Mouse (Mus musculus): ENCODE results near the gene Gm10762. TPM values are rescaled to one million over a fixed set of nuclear protein-coding genes. Genes with fewer than 3 reads are reported as not detected.
"Not testable (repeated sequence)": the region's sequence is repeated elsewhere in the genome, so short reads cannot be mapped to it uniquely, and the experiment has no call there.

Gm10762 gene
- polyA plus RNA-seq (2011; ENCODE audit: insufficient read depth, insufficient read length, low read depth, missing spikeins), result 0.72 and 1.8 TPM in 2 replicates

DNA sequence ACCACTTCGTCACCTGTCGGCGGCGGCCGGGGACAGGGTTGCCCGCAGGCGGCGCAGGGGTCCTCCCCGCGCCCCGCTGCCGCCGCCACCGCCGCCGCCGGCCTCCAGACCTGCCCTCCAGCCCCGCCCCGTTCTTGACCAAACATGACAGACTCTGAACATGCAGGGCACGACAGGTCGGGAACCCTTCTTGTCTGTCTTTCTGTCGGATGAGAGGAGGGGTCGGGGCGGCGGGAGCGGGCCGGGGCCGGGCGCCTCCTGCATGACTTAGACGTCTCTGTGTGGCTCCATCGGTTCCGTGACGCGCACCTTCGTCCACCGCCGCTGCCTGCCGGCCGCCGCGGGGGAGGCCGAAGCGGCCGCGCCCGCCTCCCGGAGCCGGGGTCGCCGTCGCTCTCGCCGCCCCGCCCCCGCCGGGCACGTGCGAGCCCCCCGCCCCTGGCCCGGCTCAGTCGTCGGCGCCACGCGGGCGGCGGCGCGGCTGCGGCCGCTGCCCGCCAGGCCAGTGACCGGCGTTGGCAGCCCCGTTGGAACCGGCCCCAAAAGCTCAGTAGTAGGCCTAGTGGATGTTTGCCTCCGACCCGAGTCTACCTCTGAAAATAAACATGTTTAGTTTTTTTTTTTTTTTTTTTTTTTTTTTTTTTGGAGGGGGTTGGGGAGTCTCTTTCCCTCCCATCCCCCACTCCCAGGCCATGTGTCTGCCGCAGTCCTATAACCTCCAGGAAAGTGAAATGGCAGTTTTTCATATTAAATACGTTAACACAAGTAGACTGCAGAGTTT lies at the start of gene Gm10762:
Gene Gm10762 (minus strand): TSS at position 65 of the 781 bp plus-strand sequence.
- no peak for TF ChIP-seq EP300 (IDR thresholded peaks at IDR 0.05; ENCODE audit: insufficient read depth, low read depth, low read length)
- TF ChIP-seq CTCF (IDR thresholded peaks at IDR 0.05; ENCODE audit: low read depth, low read length), result no peak
- TF ChIP-seq POLR2A (IDR thresholded peaks at IDR 0.05; ENCODE audit: insufficient read depth, low read length), result no peak
- H3K36me3 ChIP-seq (ENCODE audit: control insufficient read depth, insufficient read depth, low read length, poor library complexity, severe bottlenecking), result no peaks in the 10 kb centered on the region
- H3K27ac ChIP-seq (ENCODE audit: insufficient read depth, low read length), result peak within 1 kb of the TSS; percentile 87
- H3K9ac ChIP-seq (ENCODE audit: low read depth, poor library complexity, severe bottlenecking), result peak within 1 kb of the TSS; percentile 96
- H3K4me3 ChIP-seq (ENCODE audit: low read depth, low read length), result peak within 1 kb of the TSS; percentile 84
- no peaks in the 10 kb centered on the region for H3K27me3 ChIP-seq (ENCODE audit: control insufficient read depth, insufficient read depth, low read length, poor library complexity, severe bottlenecking)
- peaks cover 2% of the 10 kb centered on the region for H3K4me1 ChIP-seq (ENCODE audit: control insufficient read depth, insufficient read depth, low read length)
- no peaks in the 10 kb centered on the region for H3K9me3 ChIP-seq (replicated peaks; ENCODE audit: control insufficient read depth, insufficient read depth, low read length, poor library complexity, severe bottlenecking)

DNA sequence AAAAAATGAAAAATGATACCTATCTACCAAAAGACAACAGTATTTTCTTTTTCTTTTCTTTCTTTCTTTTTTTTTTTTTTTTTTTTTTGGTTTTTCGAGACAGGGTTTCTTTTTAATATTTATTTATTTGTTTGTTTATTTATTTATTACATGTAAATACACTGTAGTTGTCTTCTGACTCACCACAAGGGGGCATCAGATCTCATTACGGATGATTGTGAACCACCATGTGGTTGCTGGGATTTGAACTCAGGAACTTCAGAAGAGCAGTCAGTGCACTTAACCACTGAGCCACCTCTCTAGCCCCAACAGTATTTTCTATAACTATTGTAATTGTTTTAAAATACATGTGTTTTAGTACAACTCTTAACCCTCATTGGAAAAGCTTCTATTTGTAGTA lies 41.3 kb upstream of the Gm10762 start:
- not testable (repeated sequence) for H3K9me3 ChIP-seq (replicated peaks; ENCODE audit: control insufficient read depth, insufficient read depth, low read length, poor library complexity, severe bottlenecking); H3K36me3 ChIP-seq (ENCODE audit: control insufficient read depth, insufficient read depth, low read length, poor library complexity, severe bottlenecking); H3K27ac ChIP-seq (ENCODE audit: insufficient read depth, low read length); H3K9ac ChIP-seq (ENCODE audit: low read depth, poor library complexity, severe bottlenecking); H3K4me3 ChIP-seq (ENCODE audit: low read depth, low read length); H3K27me3 ChIP-seq (ENCODE audit: control insufficient read depth, insufficient read depth, low read length, poor library complexity, severe bottlenecking); H3K4me1 ChIP-seq (ENCODE audit: control insufficient read depth, insufficient read depth, low read length)

DNA sequence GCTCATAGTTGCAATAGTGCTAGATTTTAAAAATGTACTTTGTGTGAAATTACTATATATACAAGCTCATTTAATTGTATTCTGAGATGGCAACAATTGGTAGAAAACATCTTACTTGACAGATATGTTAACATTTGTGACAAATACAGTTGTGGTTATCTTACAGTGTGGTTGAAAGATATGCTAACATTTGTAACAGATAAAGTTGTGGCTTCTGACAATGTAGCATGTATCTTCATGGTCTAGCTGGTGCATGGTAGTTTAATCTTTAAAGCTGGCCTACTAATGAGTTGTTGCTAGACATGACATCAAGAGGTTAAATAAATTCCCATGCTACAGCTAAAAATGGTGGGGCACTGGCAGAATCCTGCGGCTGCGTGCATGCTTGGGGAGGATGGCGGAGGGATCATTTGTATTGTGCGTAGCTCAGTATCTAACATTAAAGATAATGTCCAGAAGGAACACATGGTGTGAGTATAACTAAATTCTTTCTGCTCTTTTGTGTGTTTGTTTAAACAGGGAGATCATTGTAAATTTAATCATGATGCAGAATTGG lies 38.7 kb upstream of the Gm10762 start:
- no peak overlapping the region for H3K9ac ChIP-seq (ENCODE audit: low read depth, poor library complexity, severe bottlenecking)
- no peaks in the 10 kb centered on the region for H3K4me1 ChIP-seq (ENCODE audit: control insufficient read depth, insufficient read depth, low read length)
- H3K9me3 ChIP-seq (replicated peaks; ENCODE audit: control insufficient read depth, insufficient read depth, low read length, poor library complexity, severe bottlenecking), result no peaks in the 10 kb centered on the region
- no peaks in the 10 kb centered on the region for H3K36me3 ChIP-seq (ENCODE audit: control insufficient read depth, insufficient read depth, low read length, poor library complexity, severe bottlenecking)
- H3K4me3 ChIP-seq (ENCODE audit: low read depth, low read length), result no peak overlapping the region
- H3K27ac ChIP-seq (ENCODE audit: insufficient read depth, low read length), result no peak overlapping the region
- TF ChIP-seq POLR2A (IDR thresholded peaks at IDR 0.05; ENCODE audit: insufficient read depth, low read length) (no peak), CTCF (IDR thresholded peaks at IDR 0.05; ENCODE audit: low read depth, low read length) (no peak), EP300 (IDR thresholded peaks at IDR 0.05; ENCODE audit: insufficient read depth, low read depth, low read length) (no peak)
- H3K27me3 ChIP-seq (ENCODE audit: control insufficient read depth, insufficient read depth, low read length, poor library complexity, severe bottlenecking), result no peaks in the 10 kb centered on the region

DNA sequence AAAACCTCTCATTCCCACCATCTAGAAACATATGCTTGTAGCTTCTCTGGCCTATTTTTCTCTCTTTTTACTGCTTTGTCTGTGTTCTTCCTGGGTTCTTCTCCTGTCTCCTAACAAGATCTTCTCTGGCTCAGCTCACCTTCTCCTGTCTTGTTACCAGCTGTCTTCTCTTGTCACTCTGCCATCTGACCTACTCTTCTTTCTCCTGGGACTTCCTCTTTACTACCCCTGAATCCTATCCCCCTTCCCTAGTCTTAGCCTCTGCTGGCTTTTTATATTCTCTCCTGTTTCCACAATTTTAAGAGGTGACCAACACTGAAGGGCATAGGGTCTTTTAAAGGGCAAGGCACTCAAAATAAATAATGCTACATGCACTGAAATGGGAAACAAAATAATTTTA lies 37.3 kb upstream of the Gm10762 start:
- Histone ChIP-seq H3K4me3 (ENCODE audit: low read depth, low read length) (no peak overlapping the region), H3K9me3 (replicated peaks; ENCODE audit: control insufficient read depth, insufficient read depth, low read length, poor library complexity, severe bottlenecking) (no peaks in the 10 kb centered on the region), H3K27me3 (ENCODE audit: control insufficient read depth, insufficient read depth, low read length, poor library complexity, severe bottlenecking) (no peaks in the 10 kb centered on the region), H3K9ac (ENCODE audit: low read depth, poor library complexity, severe bottlenecking) (no peak overlapping the region), H3K4me1 (ENCODE audit: control insufficient read depth, insufficient read depth, low read length) (no peaks in the 10 kb centered on the region), H3K36me3 (ENCODE audit: control insufficient read depth, insufficient read depth, low read length, poor library complexity, severe bottlenecking) (no peaks in the 10 kb centered on the region), H3K27ac (ENCODE audit: insufficient read depth, low read length) (no peak overlapping the region)
- TF ChIP-seq EP300 (IDR thresholded peaks at IDR 0.05; ENCODE audit: insufficient read depth, low read depth, low read length) (no peak), CTCF (IDR thresholded peaks at IDR 0.05; ENCODE audit: low read depth, low read length) (no peak), POLR2A (IDR thresholded peaks at IDR 0.05; ENCODE audit: insufficient read depth, low read length) (no peak)

DNA sequence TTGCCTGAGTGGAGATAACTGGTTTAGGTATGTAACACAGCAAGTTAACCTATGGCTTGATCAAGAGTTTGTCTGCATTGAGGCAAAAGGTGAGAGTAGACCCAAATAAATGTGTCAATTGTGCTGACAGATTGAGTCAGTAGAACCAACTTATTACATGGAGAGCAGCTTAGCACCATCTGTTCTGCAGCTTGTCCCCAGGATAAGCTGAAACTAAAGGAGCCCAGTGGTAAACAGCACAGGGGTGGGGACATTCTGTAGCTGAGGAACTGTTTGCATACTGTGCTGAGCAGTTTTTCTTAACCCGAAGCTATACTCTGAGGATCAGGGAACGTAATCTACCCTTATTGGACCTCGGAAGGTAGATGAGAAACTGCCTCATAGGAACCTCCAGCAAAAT lies 17.2 kb upstream of the Gm10762 start:
- Histone ChIP-seq H3K27ac (ENCODE audit: insufficient read depth, low read length) (no peak overlapping the region), H3K4me3 (ENCODE audit: low read depth, low read length) (no peak overlapping the region), H3K9me3 (replicated peaks; ENCODE audit: control insufficient read depth, insufficient read depth, low read length, poor library complexity, severe bottlenecking) (no peaks in the 10 kb centered on the region), H3K9ac (ENCODE audit: low read depth, poor library complexity, severe bottlenecking) (no peak overlapping the region), H3K4me1 (ENCODE audit: control insufficient read depth, insufficient read depth, low read length) (no peaks in the 10 kb centered on the region), H3K27me3 (ENCODE audit: control insufficient read depth, insufficient read depth, low read length, poor library complexity, severe bottlenecking) (no peaks in the 10 kb centered on the region), H3K36me3 (ENCODE audit: control insufficient read depth, insufficient read depth, low read length, poor library complexity, severe bottlenecking) (no peaks in the 10 kb centered on the region)
- no peak for TF ChIP-seq CTCF (IDR thresholded peaks at IDR 0.05; ENCODE audit: low read depth, low read length)
- TF ChIP-seq POLR2A (IDR thresholded peaks at IDR 0.05; ENCODE audit: insufficient read depth, low read length), result no peak
- no peak for TF ChIP-seq EP300 (IDR thresholded peaks at IDR 0.05; ENCODE audit: insufficient read depth, low read depth, low read length)

DNA sequence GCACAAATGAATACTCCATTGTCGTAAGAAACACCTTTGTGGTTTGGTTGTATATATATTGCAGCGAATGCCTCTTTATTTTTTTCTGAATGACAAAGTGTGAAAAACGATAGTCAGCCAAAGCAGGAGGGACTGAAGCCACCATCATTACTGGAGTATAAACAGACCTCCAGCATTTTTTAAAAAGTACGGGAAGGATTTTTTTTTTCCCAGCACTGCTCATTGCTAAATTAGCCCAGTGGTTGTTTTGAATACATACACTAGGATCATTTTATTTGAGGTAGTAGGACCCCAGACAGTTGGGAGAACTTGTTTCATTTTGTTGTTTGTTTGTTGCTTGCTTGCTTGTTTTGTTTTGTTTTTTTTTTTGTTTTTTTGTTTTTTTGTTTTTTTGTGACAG lies 8.0 kb upstream of the Gm10762 start:
- Histone ChIP-seq H3K9me3 (replicated peaks; ENCODE audit: control insufficient read depth, insufficient read depth, low read length, poor library complexity, severe bottlenecking) (no peaks in the 10 kb centered on the region), H3K4me3 (ENCODE audit: low read depth, low read length) (no peak overlapping the region), H3K27me3 (ENCODE audit: control insufficient read depth, insufficient read depth, low read length, poor library complexity, severe bottlenecking) (no peaks in the 10 kb centered on the region), H3K36me3 (ENCODE audit: control insufficient read depth, insufficient read depth, low read length, poor library complexity, severe bottlenecking) (no peaks in the 10 kb centered on the region), H3K4me1 (ENCODE audit: control insufficient read depth, insufficient read depth, low read length) (no peaks in the 10 kb centered on the region), H3K9ac (ENCODE audit: low read depth, poor library complexity, severe bottlenecking) (no peak overlapping the region), H3K27ac (ENCODE audit: insufficient read depth, low read length) (no peak overlapping the region)
- TF ChIP-seq CTCF (IDR thresholded peaks at IDR 0.05; ENCODE audit: low read depth, low read length) (no peak), EP300 (IDR thresholded peaks at IDR 0.05; ENCODE audit: insufficient read depth, low read depth, low read length) (no peak), POLR2A (IDR thresholded peaks at IDR 0.05; ENCODE audit: insufficient read depth, low read length) (no peak)

Data from ES-Bruce4 (cell line).